Mouse (Mus musculus) megakaryocyte, embryonic 14.5 days (primary cell): Measurements from ENCODE around the gene Fgd3.

ENCODE experiments used
- FLI1 ChIP-seq: IDR thresholded peaks from 2 replicates; pipeline ENCODE4 v1.6.1; 2012; ENCODE audit warnings: low read length, inconsistent platforms, mixed read lengths
- GATA1 ChIP-seq: IDR thresholded peaks from 3 replicates; pipeline ENCODE4 v1.6.1; 2012; ENCODE audit warnings: mixed read lengths, low read length, inconsistent platforms, borderline replicate concordance

GRCm38 (mm10) chr13:49247232-49247739, 72.8 kb downstream of the Fgd3 start:
- TF ChIP-seq GATA1 (no peak), FLI1 (no peak)
